Mouse (Mus musculus) limb, embryonic 11.5 days (tissue): ENCODE data around the gene Bod1l. TPM values are rescaled to one million over a fixed set of nuclear protein-coding genes. Genes with fewer than 3 reads are reported as not detected.

ENCODE experiments used
- ATAC-seq: fragments of 200-750 bp; cut with Nextera tagmentation; 2 replicates; pipeline ENCODE4 v1.8.0; 2017; ENCODE audit warnings: low read depth; ENCODE audit not compliant: insufficient number of reproducible peaks, low FRiP score, low TSS enrichment
- DNase-seq: peaks from one replicate; pipeline ENCODE4 v3.0.0-alpha.2; 2015; ENCODE audit warnings: low spot score
- H3K27ac ChIP-seq: fragments of 300-500 bp; sonication (generic); replicated peaks from 2 replicates; pipeline ENCODE4 v1.5.1; 2014; ENCODE audit warnings: low read depth, mild to moderate bottlenecking, low read length
- H3K27me3 ChIP-seq: fragments of 300-500 bp; sonication (generic); 2 replicates; pipeline ENCODE4 v1.6.1; 2014; ENCODE audit warnings: mild to moderate bottlenecking, low read length, mixed read lengths; ENCODE audit not compliant: control insufficient read depth, insufficient read depth
- H3K36me3 ChIP-seq: fragments of 300-500 bp; sonication (generic); 2 replicates; pipeline ENCODE4 v1.6.1; 2014; ENCODE audit warnings: mild to moderate bottlenecking, low read length, moderate library complexity, mixed read lengths; ENCODE audit not compliant: control insufficient read depth, insufficient read depth
- H3K4me1 ChIP-seq: fragments of 300-500 bp; sonication (generic); 2 replicates; pipeline ENCODE4 v1.6.1; 2014; ENCODE audit warnings: low read length, mixed read lengths; ENCODE audit not compliant: control insufficient read depth, insufficient read depth
- H3K4me2 ChIP-seq: fragments of 300-500 bp; sonication (generic); 2 replicates; pipeline ENCODE4 v1.6.1; 2014; ENCODE audit warnings: low read depth, mild to moderate bottlenecking, moderate library complexity; ENCODE audit not compliant: severe bottlenecking
- H3K4me3 ChIP-seq: fragments of 300-500 bp; sonication (generic); 2 replicates; pipeline ENCODE4 v1.5.1; 2014; ENCODE audit warnings: low read depth, low read length
- H3K9ac ChIP-seq: fragments of 300-500 bp; sonication (generic); 2 replicates; pipeline ENCODE4 v1.6.1; 2014; ENCODE audit warnings: mild to moderate bottlenecking, low read length
- H3K9me3 ChIP-seq: fragments of 300-500 bp; sonication (generic); 2 replicates; pipeline ENCODE4 v1.6.1; 2016; ENCODE audit warnings: low read length; ENCODE audit not compliant: control insufficient read depth
- WGBS: fragments of 180-500 bp; shearing (Covaris S2); extraction: QIAGEN DNeasy Blood & Tissue Kit; methylation state at CpG from one replicate; pipeline ENCODE4 v1.1.7; 2014; 5-methylcytosine and 5-hydroxymethylcytosine counted together
- polyA plus RNA-seq: library from polyadenylated mRNA; unstranded; fragments of >200 nt; fragmentation: Nextera tagmentation; extraction: Ambion mirVana; gene quantifications from 2 replicates; pipeline ENCODE4 v1.2.1, GENCODE M21; 2014

Bod1l gene
- polyA plus RNA-seq, 1 experiment from 2014 or later = 24.2 TPM

DNA sequence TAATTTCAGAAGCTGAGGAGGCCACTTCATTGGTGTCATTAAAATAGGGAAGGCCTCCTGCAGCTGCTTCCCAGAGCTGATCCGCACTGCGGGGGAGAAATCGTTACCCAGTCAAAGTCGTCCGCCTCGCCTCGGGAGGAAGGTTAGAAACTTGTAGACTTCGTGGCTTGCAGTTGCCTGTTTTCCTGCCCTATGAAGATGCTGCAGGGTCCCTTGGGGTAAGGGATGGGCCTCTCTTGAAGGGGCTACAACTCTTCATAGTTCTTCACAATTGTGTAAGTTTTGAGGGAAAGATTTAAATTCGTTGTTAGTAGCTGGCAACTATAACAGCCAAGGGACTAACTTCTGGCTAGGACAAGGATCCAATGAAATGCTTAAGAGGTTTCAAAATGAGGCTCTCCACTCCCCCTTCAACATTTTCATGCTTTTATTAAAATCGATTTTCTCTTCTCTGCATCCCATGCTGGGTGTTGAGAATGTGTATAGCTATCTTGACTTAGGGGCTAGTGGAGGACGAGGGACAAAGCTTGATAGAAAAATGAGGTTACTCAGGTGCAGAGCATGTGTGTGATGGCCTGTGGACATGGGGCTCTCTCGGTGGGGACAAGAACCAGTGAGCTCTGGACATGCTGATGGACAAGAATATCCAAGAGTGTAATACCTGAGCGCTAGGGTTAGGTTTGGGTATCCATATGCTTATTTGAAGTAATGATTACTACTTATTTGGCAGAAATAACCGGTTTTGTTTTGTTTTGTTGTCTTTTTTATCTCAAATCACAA is 78.3 kb downstream of the Bod1l start:
- H3K4me1 ChIP-seq = peaks cover 12% of the 10 kb centered on the region; the same call in 1 of the 2 replicates
- no peak overlapping the region for H3K4me3 ChIP-seq
- peak; percentile 75 for DNase-seq
- peaks cover 67% of the 10 kb centered on the region for H3K27me3 ChIP-seq
- H3K27ac ChIP-seq = no peak overlapping the region
- H3K9ac ChIP-seq = no peak overlapping the region
- no peaks in the 10 kb centered on the region for H3K36me3 ChIP-seq
- ATAC-seq = no peak
- 1% methylated on average over 14 of the region's 14 CpGs for WGBS
- H3K4me2 ChIP-seq = no peak overlapping the region
- H3K9me3 ChIP-seq = no peaks in the 10 kb centered on the region

- under 1% methylated on average over 67 of the region's 79 CpGs for WGBS
- DNase-seq = peak; percentile 68
- peak within 1 kb of the TSS; percentile 39 for H3K4me3 ChIP-seq
- H3K4me2 ChIP-seq = peak within 1 kb of the TSS; percentile 67
- peak; percentile 50 for ATAC-seq
- H3K27me3 ChIP-seq = peaks cover 76% of the 10 kb centered on the region
- H3K36me3 ChIP-seq = no peaks in the 10 kb centered on the region
- H3K9ac ChIP-seq = peak within 1 kb of the TSS; percentile 31
- no peak within 1 kb of the TSS for H3K27ac ChIP-seq
- H3K9me3 ChIP-seq = no peaks in the 10 kb centered on the region
- peaks cover 12% of the 10 kb centered on the region; the same call in 1 of the 2 replicates for H3K4me1 ChIP-seq
These were observed 80.1 kb downstream of the Bod1l start, which contains the start of gene Nkx3-2 for GRCm38 (mm10) chr5:41763731-41764721. TSS of gene Nkx3-2 (minus strand) at chr5:41764501.

DNA sequence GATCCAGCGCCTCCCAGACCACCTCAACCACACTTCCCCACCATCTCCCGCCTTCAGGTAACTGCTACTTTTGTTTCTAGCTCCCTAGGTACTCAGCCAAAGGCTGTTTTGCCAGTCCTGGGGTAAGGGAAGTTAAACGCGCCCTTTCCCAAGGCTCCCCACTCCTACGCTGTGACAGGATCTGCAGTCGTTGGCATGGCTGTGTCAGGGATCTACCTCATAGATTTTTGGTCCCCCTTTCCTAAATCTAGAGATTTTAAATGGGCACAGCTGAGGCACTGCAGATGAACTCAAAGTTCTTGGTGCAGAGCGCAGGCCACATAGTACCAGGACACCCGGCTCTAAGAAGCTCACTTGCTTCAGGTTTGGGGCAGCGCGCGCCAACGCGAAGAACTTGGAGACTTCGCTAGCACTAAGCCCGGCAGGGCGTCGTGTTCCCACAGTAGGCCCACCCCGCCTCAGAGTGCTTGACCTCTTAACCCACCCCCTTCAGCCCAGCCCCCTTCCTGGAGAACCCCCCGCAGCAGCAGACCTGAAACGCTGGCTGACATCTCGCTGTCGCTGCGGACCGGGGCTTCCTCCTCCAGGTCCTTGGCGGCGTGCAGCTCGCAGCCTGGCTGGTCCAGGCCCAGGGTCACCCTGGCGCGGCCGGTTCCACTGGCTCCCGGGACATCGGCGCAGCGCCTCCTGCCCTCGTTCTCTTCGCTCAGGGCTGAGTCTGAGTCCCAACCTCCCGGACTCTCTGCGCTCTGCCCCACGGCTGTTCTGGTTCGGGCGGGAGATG is 81.0 kb downstream of the Bod1l start:
- peak overlapping the region; percentile 31 for H3K9ac ChIP-seq
- peaks cover 79% of the 10 kb centered on the region for H3K27me3 ChIP-seq
- no peaks in the 10 kb centered on the region for H3K36me3 ChIP-seq
- ATAC-seq = peak; percentile 20; the same call in 1 of the 2 replicates
- under 1% methylated on average over 41 of the region's 41 CpGs for WGBS
- peaks cover 12% of the 10 kb centered on the region; the same call in 1 of the 2 replicates for H3K4me1 ChIP-seq
- H3K9me3 ChIP-seq = no peaks in the 10 kb centered on the region
- peak overlapping the region; percentile 39 for H3K4me3 ChIP-seq
- DNase-seq = peak; percentile 54
- peak overlapping the region; percentile 67 for H3K4me2 ChIP-seq
- no peak overlapping the region for H3K27ac ChIP-seq

DNA sequence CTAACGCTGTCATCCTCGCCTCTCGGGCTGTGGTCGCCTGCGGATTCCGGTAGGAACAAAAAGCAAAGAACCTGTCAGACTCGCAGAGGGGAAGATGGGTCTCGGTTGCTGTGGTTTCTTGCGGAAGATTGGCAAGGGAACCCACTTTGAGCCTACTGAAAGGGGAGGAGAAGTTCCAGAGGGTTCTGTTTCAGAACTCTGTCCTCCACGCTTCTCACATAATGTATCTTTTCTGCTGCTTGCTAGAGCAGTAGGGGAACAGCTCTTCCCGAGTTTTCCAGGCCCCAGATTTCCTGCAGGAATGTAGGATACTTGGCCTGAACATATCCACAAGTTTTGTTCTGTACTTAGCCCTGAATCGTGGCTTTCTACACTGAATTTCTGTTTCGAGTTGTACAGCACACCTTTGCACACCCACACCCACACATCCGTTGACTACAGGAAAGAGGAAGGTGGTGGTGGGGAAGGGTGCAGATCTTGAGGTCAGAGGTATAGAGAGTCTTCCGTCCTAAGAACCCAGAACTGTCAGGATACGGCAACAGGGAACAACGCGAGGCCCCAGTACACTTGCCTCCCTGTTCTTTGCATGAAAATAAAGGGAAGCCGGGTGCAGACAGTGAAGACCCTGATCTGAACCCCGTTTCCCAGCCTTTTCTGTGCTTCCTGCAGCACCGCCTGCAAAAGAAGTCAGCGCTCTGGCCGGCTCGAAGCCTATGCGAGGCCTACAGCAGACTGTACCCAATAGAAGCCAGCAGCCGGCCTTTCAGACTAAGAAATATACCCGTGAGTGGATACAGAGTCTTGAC is 81.8 kb downstream of the Bod1l start:
- Histone ChIP-seq H3K36me3 (no peaks in the 10 kb centered on the region), H3K4me2 (peak overlapping the region; percentile 67; the same call in 1 of the 2 replicates), H3K27me3 (peaks cover 79% of the 10 kb centered on the region), H3K27ac (no peak overlapping the region), H3K9me3 (no peaks in the 10 kb centered on the region), H3K4me1 (peaks cover 10% of the 10 kb centered on the region; the same call in 1 of the 2 replicates), H3K9ac (no peak overlapping the region; the same call in 1 of the 2 replicates), H3K4me3 (peak overlapping the region; percentile 39)
- WGBS = 1% methylated on average over 27 of the region's 27 CpGs
- DNase-seq = no peak
- ATAC-seq = no peak

DNA sequence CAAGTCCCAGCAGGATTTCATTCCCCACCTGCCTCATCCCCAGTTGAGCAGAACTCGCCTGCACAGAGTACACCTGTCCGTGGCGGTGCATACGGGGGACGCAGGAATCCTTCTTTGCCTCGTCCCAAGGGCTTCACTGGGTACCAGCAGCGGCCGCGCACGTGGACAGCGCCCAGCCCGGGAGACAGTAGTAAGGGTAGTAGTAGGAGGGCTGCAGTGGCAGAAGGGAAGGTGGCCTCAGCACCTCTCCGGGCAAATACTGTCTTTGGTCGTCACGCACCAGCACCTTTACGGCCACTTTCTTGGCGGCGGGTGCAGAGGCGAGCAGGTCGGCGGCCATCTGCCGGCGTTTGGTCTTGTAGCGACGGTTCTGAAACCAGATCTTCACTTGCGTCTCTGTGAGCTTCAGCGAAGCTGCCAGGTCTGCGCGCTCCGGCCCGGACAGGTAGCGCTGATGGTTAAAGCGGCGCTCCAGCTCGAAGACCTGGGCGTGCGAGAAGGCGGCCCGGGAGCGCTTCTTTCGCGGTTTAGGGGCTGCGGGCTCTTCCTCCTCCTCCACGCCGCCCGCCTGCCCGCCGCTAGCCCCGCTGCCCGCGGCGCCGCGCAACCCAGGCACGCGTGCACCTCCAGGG is 82.5 kb downstream of the Bod1l start:
- peak overlapping the region; percentile 15 for H3K4me3 ChIP-seq
- peak overlapping the region; percentile 22; the same call in 1 of the 2 replicates for H3K4me2 ChIP-seq
- no peaks in the 10 kb centered on the region for H3K9me3 ChIP-seq
- ATAC-seq = no peak
- under 1% methylated on average over 54 of the region's 56 CpGs for WGBS
- peaks cover 80% of the 10 kb centered on the region for H3K27me3 ChIP-seq
- peaks cover 6% of the 10 kb centered on the region; the same call in 1 of the 2 replicates for H3K4me1 ChIP-seq
- H3K27ac ChIP-seq = no peak overlapping the region
- H3K36me3 ChIP-seq = no peaks in the 10 kb centered on the region
- DNase-seq = no peak
- H3K9ac ChIP-seq = no peak overlapping the region

DNA sequence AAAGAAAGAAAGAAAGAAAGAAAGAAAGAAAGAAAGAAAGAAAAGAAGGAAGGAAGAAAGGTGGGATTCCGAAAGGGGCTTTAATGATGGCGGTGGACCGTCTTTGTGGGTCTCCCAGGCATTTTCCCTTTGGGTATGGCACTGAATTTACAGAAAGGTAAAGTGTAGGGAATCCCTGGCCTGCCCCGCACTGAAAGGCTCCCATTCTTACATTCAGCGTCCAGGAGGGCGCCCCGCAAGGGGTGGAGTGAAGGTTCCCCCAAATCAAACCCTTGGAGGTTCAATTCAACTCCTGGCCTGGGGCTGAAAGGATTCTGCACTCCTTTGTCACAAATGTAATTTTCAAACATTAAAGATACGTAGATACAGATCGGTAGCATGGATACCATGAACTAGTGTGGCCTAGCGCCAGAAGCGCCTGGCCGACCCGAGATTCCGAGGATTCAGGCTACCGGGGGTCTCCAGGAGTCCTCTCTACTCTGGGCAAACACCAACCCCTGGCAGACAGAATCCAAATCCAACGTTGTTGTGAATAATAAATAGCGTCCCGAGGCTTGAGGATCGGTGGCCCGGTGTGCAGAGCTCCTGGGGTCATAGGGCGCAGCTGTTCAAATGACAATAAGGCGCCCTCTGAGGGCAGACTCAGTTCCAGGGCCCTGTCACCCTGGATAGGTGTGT is 83.1 kb downstream of the Bod1l start:
- H3K9ac ChIP-seq = no peak overlapping the region
- DNase-seq (no peak), ATAC-seq (no peak)
- peak overlapping the region; percentile 15; the same call in 1 of the 2 replicates for H3K4me3 ChIP-seq
- H3K27me3 ChIP-seq = peaks cover 83% of the 10 kb centered on the region
- H3K9me3 ChIP-seq = no peaks in the 10 kb centered on the region
- peaks cover 6% of the 10 kb centered on the region; the same call in 1 of the 2 replicates for H3K4me1 ChIP-seq
- 2% methylated on average over 22 of the region's 22 CpGs for WGBS
- H3K36me3 ChIP-seq = no peaks in the 10 kb centered on the region
- no peak overlapping the region for H3K27ac ChIP-seq
- no peak overlapping the region; the same call in 1 of the 2 replicates for H3K4me2 ChIP-seq

DNA sequence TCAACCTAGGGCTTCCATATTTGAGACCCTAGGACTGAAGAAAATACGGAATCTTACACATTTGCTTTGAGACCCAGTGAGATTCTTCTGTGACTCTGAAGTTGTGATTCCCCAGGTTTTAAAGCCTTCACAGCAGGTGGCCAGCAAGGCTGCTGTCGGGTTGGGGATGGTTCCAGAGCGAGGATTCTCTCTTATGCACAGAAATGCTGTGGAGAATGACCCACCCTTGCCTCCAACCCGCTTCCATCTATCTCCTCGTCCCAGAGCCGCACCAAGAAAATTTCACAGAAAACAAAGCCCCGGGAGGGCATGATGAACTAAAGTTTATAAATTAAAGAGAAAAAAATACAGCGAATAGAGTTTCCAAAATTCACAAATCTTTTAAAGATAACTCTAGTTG is 84.0 kb downstream of the Bod1l start:
- H3K4me1 ChIP-seq = peaks cover 6% of the 10 kb centered on the region; the same call in 1 of the 2 replicates
- H3K36me3 ChIP-seq = no peaks in the 10 kb centered on the region
- no peak for DNase-seq
- no peaks in the 10 kb centered on the region for H3K9me3 ChIP-seq
- 2% methylated on average over 8 of the region's 8 CpGs for WGBS
- no peak overlapping the region for H3K4me2 ChIP-seq
- no peak overlapping the region for H3K9ac ChIP-seq
- no peak overlapping the region for H3K27ac ChIP-seq
- no peak overlapping the region for H3K4me3 ChIP-seq
- ATAC-seq = no peak
- peaks cover 88% of the 10 kb centered on the region for H3K27me3 ChIP-seq
